Mouse (Mus musculus) hindbrain, embryonic 13.5 days (tissue): ENCODE results near the gene Rfx2. TPM values are rescaled to one million over a fixed set of nuclear protein-coding genes. Genes with fewer than 3 reads are reported as not detected.
A peak's percentile ranks its signal among the peaks of the same experiment; 100 is the strongest.

Experiments used
- ATAC-seq: fragments of 200-750 bp; cut with Nextera tagmentation; 2 replicates; pipeline ENCODE4 v1.8.0; 2017; ENCODE audit warnings: moderate TSS enrichment; ENCODE audit not compliant: low FRiP score
- H3K27ac ChIP-seq: fragments of 300-500 bp; sonication (generic); 2 replicates; pipeline ENCODE4 v1.5.1; 2015; ENCODE audit warnings: inconsistent platforms, mild to moderate bottlenecking, moderate library complexity
- H3K27me3 ChIP-seq: fragments of 300-500 bp; sonication (generic); 2 replicates; pipeline ENCODE4 v1.6.1; 2015; ENCODE audit warnings: mild to moderate bottlenecking, inconsistent platforms
- H3K36me3 ChIP-seq: fragments of 300-500 bp; sonication (generic); 2 replicates; pipeline ENCODE4 v1.6.1; 2015; ENCODE audit warnings: mild to moderate bottlenecking, inconsistent platforms
- H3K4me1 ChIP-seq: fragments of 300-500 bp; sonication (generic); replicated peaks from 2 replicates; pipeline ENCODE4 v1.6.1; 2015; ENCODE audit warnings: inconsistent platforms
- H3K4me2 ChIP-seq: fragments of 300-500 bp; sonication (generic); 2 replicates; pipeline ENCODE4 v1.6.1; 2015; ENCODE audit warnings: inconsistent platforms, mild to moderate bottlenecking, moderate library complexity
- H3K4me3 ChIP-seq: fragments of 300-500 bp; sonication (generic); 2 replicates; pipeline ENCODE4 v1.5.1; 2015; ENCODE audit warnings: mild to moderate bottlenecking, inconsistent platforms
- H3K9ac ChIP-seq: fragments of 300-500 bp; sonication (generic); 2 replicates; pipeline ENCODE4 v1.6.1; 2015; ENCODE audit warnings: mild to moderate bottlenecking, inconsistent platforms
- H3K9me3 ChIP-seq: fragments of 300-500 bp; sonication (generic); 2 replicates; pipeline ENCODE4 v1.6.1; 2016; ENCODE audit warnings: inconsistent platforms
- WGBS: fragments of 180-500 bp; shearing (Covaris S2); methylation state at CpG from one replicate; pipeline ENCODE4 v1.1.7; 2015; 5-methylcytosine and 5-hydroxymethylcytosine counted together
- polyA plus RNA-seq: library from polyadenylated mRNA; unstranded; fragments of >200 nt; fragmentation: Nextera tagmentation; extraction: Ambion mirVana; gene quantifications from 2 replicates; pipeline ENCODE4 v1.2.1, GENCODE M21; 2015

Gene Rfx2
- polyA plus RNA-seq, 1 experiment from 2014 or later: 8.0 TPM

DNA sequence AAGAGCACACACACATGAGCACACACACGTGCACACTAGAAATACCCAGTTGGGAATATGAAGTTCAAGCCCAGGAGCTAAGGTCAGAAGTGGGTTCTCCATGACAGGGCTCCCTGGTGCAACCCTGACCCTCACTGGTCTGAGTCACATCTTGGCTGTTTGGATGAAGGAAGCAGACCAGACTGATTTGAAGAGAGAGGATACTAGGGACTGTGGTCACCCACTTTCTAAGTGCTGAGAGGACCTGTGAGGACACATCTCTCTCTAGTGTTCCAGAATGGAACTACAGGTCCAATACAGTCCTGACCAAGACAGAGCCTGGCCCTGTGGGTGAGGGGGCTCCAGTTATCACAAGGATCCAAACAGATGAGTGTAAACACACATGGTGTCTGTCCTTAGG lies 25.0 kb downstream of the Rfx2 start:
- 94% methylated on average over 1 of the region's 1 CpGs for WGBS
- Histone ChIP-seq H3K4me1 (peaks cover 30% of the 10 kb centered on the region), H3K9ac (peak overlapping the region; percentile 9; the same call in 1 of the 2 replicates), H3K36me3 (no peaks in the 10 kb centered on the region), H3K4me2 (no peak overlapping the region), H3K27ac (no peak overlapping the region), H3K4me3 (no peak overlapping the region), H3K27me3 (no peaks in the 10 kb centered on the region), H3K9me3 (no peaks in the 10 kb centered on the region)
- ATAC-seq: no peak

- no peak for ATAC-seq
- no peaks in the 10 kb centered on the region for H3K9me3 ChIP-seq
- H3K4me1 ChIP-seq: peaks cover 22% of the 10 kb centered on the region
- 61% methylated on average over 5 of the region's 5 CpGs for WGBS
- H3K36me3 ChIP-seq: no peaks in the 10 kb centered on the region
- no peaks in the 10 kb centered on the region for H3K27me3 ChIP-seq
- no peak overlapping the region for H3K4me2 ChIP-seq
- H3K4me3 ChIP-seq: no peak overlapping the region
- no peak overlapping the region for H3K9ac ChIP-seq
- H3K27ac ChIP-seq: peak overlapping the region; percentile 55
Observed at GRCm38 (mm10) chr17:56804952-56805351, 25.9 kb downstream of the Rfx2 start.

- ATAC-seq: no peak
- Histone ChIP-seq H3K9me3 (no peaks in the 10 kb centered on the region), H3K9ac (no peak overlapping the region), H3K36me3 (no peaks in the 10 kb centered on the region), H3K27ac (no peak overlapping the region), H3K27me3 (no peaks in the 10 kb centered on the region), H3K4me1 (peaks cover 9% of the 10 kb centered on the region), H3K4me3 (no peak overlapping the region), H3K4me2 (no peak overlapping the region)
- WGBS: 86% methylated on average over 8 of the region's 8 CpGs
Observed at GRCm38 (mm10) chr17:56802065-56802464, 28.7 kb downstream of the Rfx2 start.

GRCm38 (mm10) chr17:56799276-56799675 lies 31.5 kb downstream of the Rfx2 start:
- WGBS: 70% methylated on average over 3 of the region's 3 CpGs
- ATAC-seq: no peak

DNA sequence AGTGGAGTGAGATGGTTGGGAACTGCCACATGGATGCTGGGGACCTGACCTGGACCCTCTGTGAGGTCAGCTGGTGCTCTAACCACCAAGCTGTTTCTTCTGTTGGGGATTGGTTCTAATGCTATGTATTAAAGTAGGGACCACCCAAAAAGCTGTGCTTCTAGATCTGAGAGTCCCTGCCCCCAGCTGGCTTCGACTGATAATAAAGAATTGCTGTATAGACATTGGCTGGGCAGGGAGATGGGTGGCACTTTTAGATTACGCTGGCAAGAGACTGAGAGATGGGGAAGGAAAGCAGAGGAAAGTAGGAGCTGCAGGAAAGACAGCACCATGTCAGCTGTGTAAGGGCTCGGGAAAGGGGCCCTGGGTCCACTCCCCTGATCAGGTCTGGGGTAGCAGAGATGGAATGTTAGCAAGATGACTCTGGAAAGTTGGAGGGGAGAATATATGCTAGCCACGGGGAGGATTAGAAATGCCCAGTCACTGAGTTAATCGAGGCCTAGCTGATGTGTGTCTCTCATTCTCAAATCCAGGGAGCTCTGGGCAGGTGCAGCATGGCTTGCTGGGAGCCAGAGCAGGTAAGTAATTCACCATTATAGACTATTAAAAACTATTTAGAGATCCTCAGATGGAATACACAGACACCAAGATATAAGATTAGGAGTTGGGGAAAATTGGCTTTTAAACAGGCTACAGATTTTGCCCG lies 37.0 kb downstream of the Rfx2 start:
- Histone ChIP-seq H3K9ac (no peak overlapping the region), H3K4me3 (no peak overlapping the region), H3K27me3 (no peaks in the 10 kb centered on the region), H3K4me2 (no peak overlapping the region), H3K9me3 (no peaks in the 10 kb centered on the region), H3K36me3 (no peaks in the 10 kb centered on the region), H3K27ac (no peak overlapping the region), H3K4me1 (no peaks in the 10 kb centered on the region)
- no peak for ATAC-seq
- 67% methylated on average over 6 of the region's 6 CpGs for WGBS

More at GRCm38 (mm10) chr17:56799276-56799675, 31.5 kb downstream of the Rfx2 start:
- no peaks in the 10 kb centered on the region for H3K27me3 ChIP-seq
- no peak overlapping the region for H3K9ac ChIP-seq
- H3K4me2 ChIP-seq: no peak overlapping the region
- no peaks in the 10 kb centered on the region; the same call in 1 of the 2 replicates for H3K4me1 ChIP-seq
- no peak overlapping the region for H3K4me3 ChIP-seq
- H3K9me3 ChIP-seq: no peaks in the 10 kb centered on the region
- H3K36me3 ChIP-seq: no peaks in the 10 kb centered on the region
- H3K27ac ChIP-seq: no peak overlapping the region

GRCm38 (mm10) chr17:56792588-56792987 lies 38.2 kb downstream of the Rfx2 start:
- no peak overlapping the region for H3K9ac ChIP-seq
- 93% methylated on average over 3 of the region's 3 CpGs for WGBS
- ATAC-seq: no peak
- H3K4me1 ChIP-seq: no peaks in the 10 kb centered on the region
- no peaks in the 10 kb centered on the region for H3K36me3 ChIP-seq
- no peak overlapping the region for H3K4me3 ChIP-seq
- H3K9me3 ChIP-seq: no peaks in the 10 kb centered on the region
- H3K27ac ChIP-seq: no peak overlapping the region
- H3K27me3 ChIP-seq: no peaks in the 10 kb centered on the region
- H3K4me2 ChIP-seq: no peak overlapping the region

- H3K27ac ChIP-seq: no peak overlapping the region
- H3K9ac ChIP-seq: no peak overlapping the region
- peaks cover 3% of the 10 kb centered on the region; the same call in 1 of the 2 replicates for H3K36me3 ChIP-seq
- no peaks in the 10 kb centered on the region for H3K9me3 ChIP-seq
- no peaks in the 10 kb centered on the region for H3K4me1 ChIP-seq
- no peaks in the 10 kb centered on the region for H3K27me3 ChIP-seq
- 91% methylated on average over 6 of the region's 6 CpGs for WGBS
- no peak overlapping the region for H3K4me2 ChIP-seq
- H3K4me3 ChIP-seq: no peak overlapping the region
- ATAC-seq: no peak
Observed at GRCm38 (mm10) chr17:56789286-56789685, 41.5 kb downstream of the Rfx2 start.

DNA sequence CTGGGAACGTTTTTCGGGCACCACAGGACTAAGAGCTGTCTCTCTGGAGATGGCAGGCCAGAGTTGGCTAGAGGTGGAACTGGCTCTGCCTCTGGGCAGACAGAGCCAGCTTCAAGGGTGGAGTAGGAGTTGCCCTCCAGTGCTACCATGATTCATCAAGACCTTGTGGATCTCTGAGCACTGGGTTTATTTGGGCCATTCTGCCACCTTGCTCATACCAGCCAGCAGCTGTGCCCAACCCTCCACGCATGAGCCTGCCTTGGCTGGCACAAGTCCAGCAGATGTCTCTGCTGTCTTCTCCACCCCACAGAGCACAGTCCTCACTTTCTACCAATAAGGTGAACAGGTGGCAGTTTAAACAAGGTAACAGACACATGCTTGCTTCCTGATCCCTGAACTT lies 41.9 kb downstream of the Rfx2 start:
- H3K4me2 ChIP-seq: no peak overlapping the region
- no peaks in the 10 kb centered on the region for H3K4me1 ChIP-seq
- H3K27ac ChIP-seq: no peak overlapping the region
- no peak overlapping the region for H3K4me3 ChIP-seq
- WGBS: 73% methylated on average over 3 of the region's 3 CpGs
- H3K27me3 ChIP-seq: no peaks in the 10 kb centered on the region
- H3K9me3 ChIP-seq: no peaks in the 10 kb centered on the region
- H3K9ac ChIP-seq: no peak overlapping the region
- H3K36me3 ChIP-seq: peaks cover 3% of the 10 kb centered on the region; the same call in 1 of the 2 replicates
- ATAC-seq: no peak

DNA sequence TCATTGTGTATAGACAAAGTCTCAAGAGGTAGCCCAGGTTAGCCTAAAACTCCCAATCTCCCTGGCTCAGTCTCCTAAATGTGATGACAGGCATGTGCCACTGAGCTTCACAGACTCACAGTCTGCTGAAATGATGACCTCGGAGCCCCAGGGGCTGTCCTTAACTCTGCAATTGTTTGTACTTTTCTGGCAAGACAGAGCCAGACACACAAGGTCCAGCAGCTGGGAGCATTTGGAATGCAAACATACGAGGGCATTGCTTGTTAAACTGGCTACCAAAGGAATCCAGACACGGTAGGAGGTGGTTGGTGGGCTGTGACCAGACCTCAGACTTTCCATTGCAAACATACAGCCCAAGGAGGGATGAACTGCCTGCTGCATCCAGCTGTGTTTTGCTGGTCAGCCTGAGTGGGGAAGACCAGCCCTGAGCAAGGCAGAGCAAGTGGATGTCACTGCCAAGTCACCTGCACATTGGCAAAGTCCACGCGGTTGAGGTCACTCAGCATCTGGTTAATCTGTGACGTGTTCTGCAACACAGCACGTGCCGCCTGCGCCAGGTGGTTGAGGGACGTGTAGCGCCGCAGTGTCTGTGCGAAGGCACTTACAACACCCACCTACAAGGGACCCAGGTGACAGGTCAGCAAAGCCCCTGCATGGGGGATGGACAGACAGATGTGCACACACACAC lies 50.4 kb downstream of the Rfx2 start:
- H3K4me3 ChIP-seq: no peak overlapping the region
- no peak overlapping the region for H3K4me2 ChIP-seq
- H3K9me3 ChIP-seq: no peaks in the 10 kb centered on the region
- H3K4me1 ChIP-seq: no peaks in the 10 kb centered on the region
- no peak for ATAC-seq
- no peak overlapping the region for H3K27ac ChIP-seq
- no peaks in the 10 kb centered on the region for H3K27me3 ChIP-seq
- no peak overlapping the region for H3K9ac ChIP-seq
- H3K36me3 ChIP-seq: peaks cover 31% of the 10 kb centered on the region
- 89% methylated on average over 13 of the region's 13 CpGs for WGBS

- ATAC-seq: no peak
- 40% methylated on average over 3 of the region's 3 CpGs for WGBS
- H3K4me1 ChIP-seq: no peaks in the 10 kb centered on the region
Observed at GRCm38 (mm10) chr17:56778779-56779362, 51.9 kb downstream of the Rfx2 start.

DNA sequence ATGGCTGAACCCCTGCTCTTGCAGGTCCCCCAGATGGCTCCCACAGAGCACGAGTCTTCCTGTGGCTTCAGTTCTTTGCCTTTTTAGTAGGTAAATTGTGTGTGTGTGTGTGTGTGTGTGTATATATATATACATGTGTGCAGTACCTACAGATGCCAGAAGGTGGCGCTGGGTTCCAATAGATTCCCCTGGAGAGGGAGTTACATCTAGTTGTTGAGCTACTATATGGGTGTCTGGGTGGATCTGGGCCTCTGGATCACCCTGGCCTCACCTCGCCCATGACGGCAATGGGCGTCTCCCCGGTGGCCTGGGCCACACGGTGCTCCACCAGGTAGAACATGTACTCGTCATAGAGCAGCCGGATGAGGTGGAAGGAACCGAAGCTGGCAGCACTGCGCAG lies 53.2 kb downstream of the Rfx2 start:
- 90% methylated on average over 11 of the region's 11 CpGs for WGBS

More at GRCm38 (mm10) chr17:56778779-56779362, 51.9 kb downstream of the Rfx2 start:
- Histone ChIP-seq H3K4me2 (no peak overlapping the region), H3K27ac (no peak overlapping the region), H3K9me3 (no peaks in the 10 kb centered on the region), H3K9ac (no peak overlapping the region), H3K27me3 (no peaks in the 10 kb centered on the region), H3K4me3 (no peak overlapping the region), H3K36me3 (peaks cover 28% of the 10 kb centered on the region)

DNA sequence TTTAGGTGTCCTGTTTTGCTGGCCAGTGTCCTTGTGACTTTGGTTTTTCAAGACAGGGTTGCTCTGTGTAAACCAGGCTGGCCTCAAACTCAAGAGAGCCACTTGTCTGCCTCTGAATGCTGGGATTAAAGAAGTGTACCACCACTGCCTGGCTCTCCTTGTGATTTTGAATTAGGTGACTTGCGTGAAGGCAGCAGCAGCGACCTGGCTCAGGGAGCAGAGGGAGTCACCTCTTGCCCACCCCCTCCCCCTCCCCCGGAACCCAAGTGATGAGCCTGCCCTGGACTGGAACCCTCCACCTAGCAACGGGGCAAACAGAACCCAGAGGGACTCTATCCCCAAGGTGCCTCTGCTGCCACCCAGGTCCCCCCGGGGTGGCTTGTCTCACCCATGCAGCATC lies 60.9 kb downstream of the Rfx2 start, which contains the start of gene Prr22:
Prr22 (plus strand) TSS at position 301 of the 400 bp plus-strand sequence.
- Histone ChIP-seq H3K9ac (no peak within 1 kb of the TSS), H3K4me2 (no peak within 1 kb of the TSS), H3K27ac (no peak within 1 kb of the TSS), H3K4me3 (no peak within 1 kb of the TSS), H3K9me3 (no peaks in the 10 kb centered on the region), H3K36me3 (peaks cover 55% of the 10 kb centered on the region), H3K4me1 (peaks cover 6% of the 10 kb centered on the region), H3K27me3 (no peaks in the 10 kb centered on the region)
- WGBS: 90% methylated on average over 5 of the region's 5 CpGs
- ATAC-seq: no peak

More for the DNA sequence above, 53.2 kb downstream of the Rfx2 start:
- Histone ChIP-seq H3K27ac (no peak overlapping the region), H3K27me3 (no peaks in the 10 kb centered on the region), H3K9me3 (no peaks in the 10 kb centered on the region), H3K4me2 (no peak overlapping the region), H3K4me1 (no peaks in the 10 kb centered on the region), H3K4me3 (no peak overlapping the region), H3K36me3 (peaks cover 28% of the 10 kb centered on the region), H3K9ac (no peak overlapping the region)
- no peak for ATAC-seq
